8 mouse cellular contexts compared by ENCODE assay signal in the genomic region with DNA sequence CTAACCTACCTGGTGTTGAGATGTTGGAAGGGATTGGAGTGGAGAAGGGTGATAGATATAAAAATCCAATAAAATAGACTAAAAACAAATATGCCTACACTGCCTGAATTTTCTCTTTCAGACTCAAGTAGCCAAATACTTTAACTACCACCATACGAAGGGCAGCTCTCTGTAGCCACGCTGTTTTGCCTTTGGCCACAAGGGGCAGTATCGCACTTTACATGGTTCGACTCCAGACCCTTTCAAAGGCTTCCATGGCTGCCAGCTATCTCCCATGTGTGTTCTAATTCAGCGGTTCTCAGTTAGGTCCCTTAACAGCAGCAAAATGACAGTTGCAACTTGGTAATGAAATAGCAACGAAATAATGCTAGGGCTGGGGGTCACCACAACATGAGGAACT. TPM values are rescaled to one million over a fixed set of nuclear protein-coding genes. Genes with fewer than 3 reads are reported as not detected.
DNase-seq lines count a peak whose midpoint lies in the region; ATAC-seq and TF ChIP-seq lines count a peak whose summit lies in the region.

No protein-coding gene starts in this region.

- peak; percentile 95 for TF ChIP-seq CTCF in cortical plate, adult 2 months (IDR thresholded peaks at IDR 0.05; ENCODE audit: extremely low read depth, insufficient read depth, low read length)

- no peak for ATAC-seq in midbrain, embryonic 15.5 days (replicated peaks)
- ATAC-seq in limb, embryonic 11.5 days (ENCODE audit: insufficient number of reproducible peaks, low FRiP score, low TSS enrichment, low read depth) = peak; percentile 40; the same call in 1 of the 2 replicates

- TF ChIP-seq POLR2A in cortical plate, adult 2 months (IDR thresholded peaks at IDR 0.05; ENCODE audit: extremely low read depth, insufficient read depth, low read length) = no peak

- H3K4me3 ChIP-seq in midbrain, embryonic 10.5 days = no peak overlapping the region
- H3K4me3 ChIP-seq in midbrain, embryonic 15.5 days = no peak overlapping the region
- no peak overlapping the region for H3K4me3 ChIP-seq in cortical plate, adult 2 months (ENCODE audit: insufficient read depth, low read length)
- H3K4me3 ChIP-seq in limb, embryonic 11.5 days (ENCODE audit: low read depth, low read length) = no peak overlapping the region

- WGBS in midbrain, embryonic 10.5 days = 9% methylated on average over 6 of the region's 6 CpGs
- 6% methylated on average over 6 of the region's 6 CpGs for WGBS in midbrain, embryonic 15.5 days
- WGBS in limb, embryonic 11.5 days = 10% methylated on average over 6 of the region's 6 CpGs

- no peaks in the 10 kb centered on the region for H3K36me3 ChIP-seq in midbrain, embryonic 10.5 days
- no peaks in the 10 kb centered on the region for H3K36me3 ChIP-seq in midbrain, embryonic 15.5 days (replicated peaks)
- no peaks in the 10 kb centered on the region for H3K36me3 ChIP-seq in limb, embryonic 11.5 days (ENCODE audit: control insufficient read depth, insufficient read depth, low read length)
- H3K36me3 ChIP-seq in splenic B cell, adult 2 months (ENCODE audit: control insufficient read depth, insufficient read depth, low read length, poor library complexity, severe bottlenecking) = no peaks in the 10 kb centered on the region

- H3K4me2 ChIP-seq in midbrain, embryonic 15.5 days = no peak overlapping the region
- H3K4me2 ChIP-seq in limb, embryonic 11.5 days (ENCODE audit: low read depth, severe bottlenecking) = no peak overlapping the region

- H3K27ac ChIP-seq in midbrain, embryonic 10.5 days (replicated peaks) = peak overlapping the region; percentile 74
- H3K27ac ChIP-seq in midbrain, embryonic 15.5 days = no peak overlapping the region
- no peak overlapping the region for H3K27ac ChIP-seq in cortical plate, adult 2 months (ENCODE audit: insufficient read depth, low read length)
- H3K27ac ChIP-seq in limb, embryonic 11.5 days (replicated peaks; ENCODE audit: low read depth, low read length) = no peak overlapping the region

- H3K4me1 ChIP-seq in midbrain, embryonic 10.5 days = peaks cover 33% of the 10 kb centered on the region
- H3K4me1 ChIP-seq in midbrain, embryonic 15.5 days = no peaks in the 10 kb centered on the region
- H3K4me1 ChIP-seq in cortical plate, adult 2 months (ENCODE audit: control insufficient read depth, insufficient read depth, low read length) = no peaks in the 10 kb centered on the region
- no peaks in the 10 kb centered on the region for H3K4me1 ChIP-seq in limb, embryonic 11.5 days (ENCODE audit: control insufficient read depth, insufficient read depth, low read length)

- no peak overlapping the region for H3K9ac ChIP-seq in midbrain, embryonic 15.5 days
- no peak overlapping the region for H3K9ac ChIP-seq in limb, embryonic 11.5 days (ENCODE audit: low read length)

- H3K9me3 ChIP-seq in midbrain, embryonic 10.5 days (replicated peaks) = no peaks in the 10 kb centered on the region
- H3K9me3 ChIP-seq in midbrain, embryonic 15.5 days = no peaks in the 10 kb centered on the region
- H3K9me3 ChIP-seq in limb, embryonic 11.5 days (ENCODE audit: control insufficient read depth, low read length) = no peaks in the 10 kb centered on the region

- no peaks in the 10 kb centered on the region; the same call in 1 of the 2 replicates for H3K27me3 ChIP-seq in midbrain, embryonic 10.5 days (ENCODE audit: low read depth, poor library complexity, severe bottlenecking)
- H3K27me3 ChIP-seq in midbrain, embryonic 15.5 days (replicated peaks) = no peaks in the 10 kb centered on the region
- no peaks in the 10 kb centered on the region for H3K27me3 ChIP-seq in limb, embryonic 11.5 days (ENCODE audit: control insufficient read depth, insufficient read depth, low read length)
- no peaks in the 10 kb centered on the region for H3K27me3 ChIP-seq in splenic B cell, adult 2 months (ENCODE audit: control insufficient read depth, insufficient read depth, low read length, poor library complexity, severe bottlenecking)

- DNase-seq in midbrain, embryonic 10.5 days (ENCODE audit: low spot score) = peak; percentile 77
- peak; percentile 87 for DNase-seq in gastrocnemius, postnatal 10 days
- peak; percentile 90 for DNase-seq in kidney, adult 18-20 months
- DNase-seq in limb, embryonic 11.5 days (ENCODE audit: low spot score) = peak; percentile 88
- DNase-seq in naive thymus-derived CD4-positive, alpha-beta T cell, adult 2 months (ENCODE audit: low read depth) = peak; percentile 93
- DNase-seq in splenic B cell, adult 2 months (ENCODE audit: low read depth, low spot score) = peak; percentile 91

RNA-seq across cellular contexts. Expression of a gene that starts 16.2 kb away (rescaled TPM):
- polyA plus RNA-seq in midbrain, embryonic 10.5 days (2016; fragmentation: Nextera tagmentation; extraction: Ambion mirVana) = 2.8 and 6.5 TPM in 2 replicates
- polyA plus RNA-seq in midbrain, embryonic 15.5 days (2015; fragmentation: Nextera tagmentation; extraction: Ambion mirVana) = 15.2 and 21.1 TPM in 2 replicates
- 11.4 and 13.7 TPM in 2 replicates for polyA plus RNA-seq in cortical plate, adult 2 months (2012; rRNA removed)
- 100 to 1,000 TPM; 214 to 221 TPM for total RNA-seq in gastrocnemius, postnatal 10 days (2021)
- polyA plus RNA-seq in limb, embryonic 11.5 days (2014; fragmentation: Nextera tagmentation; extraction: Ambion mirVana) = 2.9 and 4.5 TPM in 2 replicates

RNA-seq across cellular contexts. Expression of a gene that starts 25.7 kb away (rescaled TPM):
- 107 and 161 TPM in 2 replicates for polyA plus RNA-seq in midbrain, embryonic 10.5 days (2016; fragmentation: Nextera tagmentation; extraction: Ambion mirVana)
- polyA plus RNA-seq in midbrain, embryonic 15.5 days (2015; fragmentation: Nextera tagmentation; extraction: Ambion mirVana) = 37.2 and 42.2 TPM in 2 replicates
- polyA plus RNA-seq in cortical plate, adult 2 months (2012; rRNA removed) = 16.0 and 19.8 TPM in 2 replicates
- total RNA-seq in gastrocnemius, postnatal 10 days (2021) = 10 to 100 TPM; 25.0 to 30.4 TPM
- 21.3 and 22.1 TPM in 2 replicates for polyA plus RNA-seq in limb, embryonic 11.5 days (2014; fragmentation: Nextera tagmentation; extraction: Ambion mirVana)

RNA-seq across cellular contexts. Expression of a gene that starts 57.8 kb away (rescaled TPM):
- not detected in 2 replicates for polyA plus RNA-seq in midbrain, embryonic 10.5 days (2016; fragmentation: Nextera tagmentation; extraction: Ambion mirVana)
- 0.09 and 0.10 TPM in 2 replicates for polyA plus RNA-seq in midbrain, embryonic 15.5 days (2015; fragmentation: Nextera tagmentation; extraction: Ambion mirVana)
- polyA plus RNA-seq in cortical plate, adult 2 months (2012; rRNA removed) = 0.13 and 0.19 TPM in 2 replicates
- under 1 TPM in 1 of 2 experiments, not detected in 1; 0.16 TPM for total RNA-seq in gastrocnemius, postnatal 10 days (2021)
- polyA plus RNA-seq in limb, embryonic 11.5 days (2014; fragmentation: Nextera tagmentation; extraction: Ambion mirVana) = not detected in 2 replicates
